Mouse (Mus musculus) urinary bladder, postnatal 4 days (tissue): ENCODE results near the gene Msmp.

Experiments
- DNase-seq, 2 experiments: peaks; one replicate each; pipeline ENCODE4 v3.0.0; 2021 to 2022; ENCODE audit warnings: low spot score in 2 of 2

The Msmp gene

GRCm38 (mm10) chr4:43584444-43585416 is at the start of gene Msmp:
TSS of gene Msmp (minus strand) at chr4:43584494.
- no peak for DNase-seq

GRCm38 (mm10) chr4:43633736-43634135 is 49.4 kb upstream of the Msmp start:
- peak in 1 of 2 experiments; percentile 14 for DNase-seq

- peak; percentile 16 to 51 for DNase-seq
Measured at GRCm38 (mm10) chr4:43633296-43633695, 49.0 kb upstream of the Msmp start.

GRCm38 (mm10) chr4:43631956-43632920 is 47.9 kb upstream of the Msmp start:
- DNase-seq, result peak; percentile 21 to 61

- DNase-seq, result peak in 1 of 2 experiments; percentile 50
Measured at GRCm38 (mm10) chr4:43631046-43631955, 47.0 kb upstream of the Msmp start, which contains the start of gene Npr2. TSS of gene Npr2 (plus strand) at chr4:43631935.

- no peak for DNase-seq
Measured at GRCm38 (mm10) chr4:43630671-43631045, 46.4 kb upstream of the Msmp start.

- DNase-seq, result peak in 1 of 2 experiments; percentile 57
Measured at GRCm38 (mm10) chr4:43630030-43630581, 45.8 kb upstream of the Msmp start.

- DNase-seq, result peak in 1 of 2 experiments; percentile 12
Measured at GRCm38 (mm10) chr4:43629106-43629817, 45.0 kb upstream of the Msmp start.

GRCm38 (mm10) chr4:43620146-43620778 is 36.0 kb upstream of the Msmp start:
- no peak for DNase-seq

GRCm38 (mm10) chr4:43613060-43613730 is 28.9 kb upstream of the Msmp start:
- no peak for DNase-seq

GRCm38 (mm10) chr4:43612534-43612933 is 28.2 kb upstream of the Msmp start:
- no peak for DNase-seq

GRCm38 (mm10) chr4:43604751-43605685 is 20.7 kb upstream of the Msmp start:
- DNase-seq, result no peak

- DNase-seq, result no peak
Measured at GRCm38 (mm10) chr4:43604099-43604498, 19.8 kb upstream of the Msmp start.

- no peak for DNase-seq
Measured at GRCm38 (mm10) chr4:43600195-43600934, 16.1 kb upstream of the Msmp start.

- DNase-seq, result no peak
Measured at GRCm38 (mm10) chr4:43598650-43599380, 14.5 kb upstream of the Msmp start.

- DNase-seq, result no peak
Measured at GRCm38 (mm10) chr4:43598200-43598599, 13.9 kb upstream of the Msmp start.
